Mouse (Mus musculus): ENCODE data around the gene Thpo. TPM values are rescaled to one million over a fixed set of nuclear protein-coding genes. Genes with fewer than 3 reads are reported as not detected.

Thpo gene
- not detected for polyA plus RNA-seq (2017; shearing (Covaris generic))

DNA sequence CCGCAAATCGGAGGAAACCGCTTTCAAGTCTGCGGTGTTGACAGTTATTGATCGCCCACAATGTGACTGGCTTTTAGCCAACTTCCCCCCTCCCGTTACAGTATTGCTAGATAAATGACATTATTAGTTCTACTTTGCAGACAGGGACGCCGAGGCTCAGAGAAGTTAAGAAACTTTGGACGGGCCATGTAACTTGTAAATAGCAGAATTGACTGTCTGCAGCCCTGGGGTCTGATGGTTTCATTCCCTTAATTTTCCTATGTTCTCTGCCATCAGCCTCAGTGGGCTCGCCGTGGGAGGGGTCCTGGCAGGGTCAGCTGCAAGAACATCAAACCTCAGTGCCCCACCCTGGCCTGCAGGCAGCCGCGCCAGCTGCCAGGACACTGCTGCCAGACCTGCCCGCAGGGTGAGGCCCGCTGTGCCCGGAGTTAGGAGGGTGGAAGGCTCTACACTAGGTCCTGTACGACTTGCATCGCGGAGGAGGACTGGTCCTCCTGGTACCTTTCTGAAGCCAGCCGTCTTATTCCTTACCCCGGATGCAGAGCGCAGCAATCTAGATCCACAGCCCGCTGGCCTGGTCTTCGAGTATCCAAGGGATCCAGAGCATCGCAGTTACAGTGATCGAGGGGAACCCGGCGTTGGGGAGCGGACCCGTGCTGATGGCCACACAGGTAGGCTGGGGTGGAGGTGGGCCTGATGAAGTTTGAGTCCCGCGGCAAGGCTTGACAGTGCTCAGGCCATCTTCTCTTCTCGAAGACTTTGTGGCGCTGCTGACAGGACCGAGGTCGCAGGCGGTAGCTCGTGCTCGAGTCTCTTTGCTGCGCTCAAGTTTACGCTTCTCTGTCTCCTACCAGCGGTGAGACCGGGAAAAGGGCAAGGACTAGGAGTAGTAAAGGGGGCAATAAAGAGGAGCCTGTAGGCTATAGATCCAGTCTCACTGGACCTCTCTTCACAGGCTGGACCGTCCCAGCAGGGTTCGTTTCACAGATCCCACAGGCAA lies at the start of gene Thpo:
Gene Thpo, minus strand, starts transcription at position 781 of the 1,000 bp plus-strand sequence.
- no peak for ATAC-seq

DNA sequence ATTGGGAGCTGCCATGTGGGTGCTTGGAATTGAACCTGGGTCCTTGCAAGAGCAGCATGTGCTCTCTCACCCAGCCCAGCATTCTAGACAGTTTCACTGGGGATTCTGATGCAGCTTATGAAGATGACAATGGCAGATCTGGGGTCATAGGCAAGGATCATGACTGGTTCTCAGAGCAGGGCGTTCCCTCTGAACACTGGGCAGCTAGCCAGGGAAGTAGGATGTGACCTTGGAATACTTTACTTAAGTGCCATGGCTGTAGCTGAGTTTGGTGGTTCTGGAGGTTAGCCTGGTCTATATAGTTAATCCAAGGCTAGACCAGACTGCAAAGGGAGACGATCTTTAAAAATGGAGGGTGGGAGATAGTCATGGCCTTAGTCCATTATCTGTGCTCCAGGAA lies 49.6 kb upstream of the Thpo start:
- no peak for ATAC-seq

GRCm38 (mm10) chr16:20781101-20781630 lies 46.9 kb upstream of the Thpo start:
- no peak for ATAC-seq

- no peak for ATAC-seq
Measured at GRCm38 (mm10) chr16:20779846-20780245, 45.5 kb upstream of the Thpo start.

GRCm38 (mm10) chr16:20775021-20775420 lies 40.7 kb upstream of the Thpo start:
- ATAC-seq, result no peak

- peak; percentile 58 for ATAC-seq
Measured at GRCm38 (mm10) chr16:20765244-20765643, 30.9 kb upstream of the Thpo start.

DNA sequence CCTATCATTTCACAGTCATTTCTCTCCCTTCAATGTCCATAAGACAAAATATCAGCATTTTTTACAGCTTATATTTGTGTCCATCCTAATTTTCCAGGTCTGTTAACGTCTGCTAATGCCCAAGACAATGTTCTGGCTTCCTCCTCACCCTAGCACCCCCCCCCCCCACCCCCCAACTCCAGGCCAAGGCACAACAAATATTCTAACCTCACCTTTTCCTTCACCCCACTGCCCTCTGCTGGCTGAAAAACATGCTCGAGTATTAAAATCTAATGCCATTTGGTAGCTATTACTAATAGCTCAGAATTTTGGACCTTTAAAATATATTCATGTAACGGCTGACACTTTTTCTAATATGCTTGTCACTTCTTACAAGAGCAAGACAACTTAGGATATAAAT lies 27.4 kb upstream of the Thpo start:
- ATAC-seq, result no peak

- ATAC-seq, result no peak
Measured at GRCm38 (mm10) chr16:20757385-20757784, 23.1 kb upstream of the Thpo start.

DNA sequence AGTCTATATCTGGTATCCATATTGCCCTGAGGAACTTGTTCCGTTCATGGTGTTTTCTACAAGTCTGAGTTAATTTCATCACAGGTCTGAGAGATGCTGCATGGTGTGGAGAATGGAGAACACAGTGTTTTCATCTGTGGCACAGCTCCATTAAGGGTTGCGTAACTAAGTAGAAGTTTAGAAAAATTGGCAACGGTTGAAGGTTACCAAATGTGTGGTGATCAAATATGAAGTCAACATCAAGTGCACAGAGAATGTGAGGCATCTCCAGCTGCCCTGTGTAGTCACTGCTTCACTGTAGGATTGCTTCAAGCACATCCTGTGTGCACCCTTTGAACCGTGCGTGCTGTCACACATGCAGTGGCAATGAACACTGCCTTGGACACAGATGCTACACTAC lies 21.7 kb upstream of the Thpo start:
- ATAC-seq, result no peak

- ATAC-seq, result no peak
Measured at GRCm38 (mm10) chr16:20750518-20750917, 16.2 kb upstream of the Thpo start.

DNA sequence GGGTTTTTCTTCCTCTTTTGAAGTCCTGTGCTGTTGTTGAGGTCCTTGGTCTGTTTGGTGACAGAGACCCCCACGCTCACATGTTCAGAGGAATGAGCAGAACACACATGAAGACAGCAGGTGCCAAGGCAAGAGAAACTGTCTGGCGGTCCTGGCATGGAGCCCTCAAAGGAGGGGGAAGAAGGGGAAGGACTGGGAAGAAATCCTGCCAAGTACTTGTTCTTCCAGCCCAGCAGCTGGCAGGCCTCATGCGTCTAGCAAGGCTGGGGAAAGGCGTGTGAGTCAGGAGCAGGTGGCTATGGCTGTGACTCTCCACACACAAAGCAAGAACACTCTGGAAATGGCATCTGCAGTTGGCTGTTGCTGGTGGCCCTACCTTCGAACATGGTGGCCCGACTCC lies 12.3 kb upstream of the Thpo start:
- ATAC-seq, result no peak

DNA sequence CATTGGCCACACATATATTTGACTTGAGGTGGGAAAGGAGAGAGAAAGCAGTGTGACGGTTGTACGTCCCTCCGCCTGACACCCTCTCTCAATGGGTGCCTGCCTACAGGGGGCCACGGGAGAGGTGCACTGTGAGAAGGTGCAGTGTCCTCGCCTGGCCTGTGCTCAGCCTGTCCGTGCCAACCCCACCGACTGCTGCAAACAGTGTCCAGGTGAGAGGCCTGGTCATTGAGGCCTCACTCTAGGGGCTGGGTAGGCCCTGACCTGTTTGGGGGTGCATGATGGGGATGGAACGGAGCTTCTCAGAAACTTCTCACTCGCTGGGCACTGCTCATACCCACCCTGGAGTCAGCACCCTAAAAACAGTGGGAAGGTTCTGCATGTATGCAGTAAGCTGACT lies 5.5 kb upstream of the Thpo start:
- no peak for ATAC-seq

DNA sequence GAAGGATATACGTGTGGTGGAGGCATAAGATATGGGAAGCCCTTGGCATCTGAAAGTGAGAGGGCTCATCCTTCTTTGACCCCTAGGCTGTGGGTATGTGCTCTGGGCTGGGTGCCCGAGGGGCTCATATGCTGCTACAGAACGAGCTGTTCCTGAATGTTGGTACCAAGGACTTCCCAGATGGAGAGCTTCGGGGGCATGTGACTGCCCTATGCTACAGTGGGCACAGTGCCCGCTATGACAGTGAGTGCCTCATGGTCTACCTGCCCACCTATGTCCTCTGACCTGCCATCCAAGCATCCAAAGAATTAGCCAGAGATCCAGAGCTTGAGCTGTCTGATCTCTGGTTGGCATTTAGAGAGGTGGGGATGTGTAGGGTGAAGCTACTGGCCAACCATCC lies 2.5 kb upstream of the Thpo start:
- no peak for ATAC-seq

DNA sequence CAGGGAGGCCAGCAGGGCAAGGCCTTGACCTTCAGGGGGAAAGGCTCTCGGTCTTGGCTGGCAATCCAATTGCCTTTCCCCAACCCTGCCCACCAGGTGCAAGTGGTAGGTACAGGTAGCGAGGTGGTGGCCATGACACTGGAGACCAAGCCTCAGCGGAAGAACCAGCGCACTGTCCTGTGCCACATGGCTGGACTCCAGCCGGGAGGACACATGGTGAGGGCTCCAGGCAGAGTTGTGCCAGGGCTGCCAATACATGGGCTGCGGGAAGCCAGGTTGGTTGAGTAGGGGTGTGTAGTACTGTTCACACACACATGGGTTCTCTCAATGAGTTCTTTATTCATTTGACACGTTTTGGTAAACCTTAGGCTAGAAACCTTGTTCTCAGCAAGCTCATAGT lies 1.9 kb upstream of the Thpo start:
- no peak for ATAC-seq

- ATAC-seq, result no peak
Measured at GRCm38 (mm10) chr16:20735651-20736050, 1.3 kb upstream of the Thpo start.

DNA sequence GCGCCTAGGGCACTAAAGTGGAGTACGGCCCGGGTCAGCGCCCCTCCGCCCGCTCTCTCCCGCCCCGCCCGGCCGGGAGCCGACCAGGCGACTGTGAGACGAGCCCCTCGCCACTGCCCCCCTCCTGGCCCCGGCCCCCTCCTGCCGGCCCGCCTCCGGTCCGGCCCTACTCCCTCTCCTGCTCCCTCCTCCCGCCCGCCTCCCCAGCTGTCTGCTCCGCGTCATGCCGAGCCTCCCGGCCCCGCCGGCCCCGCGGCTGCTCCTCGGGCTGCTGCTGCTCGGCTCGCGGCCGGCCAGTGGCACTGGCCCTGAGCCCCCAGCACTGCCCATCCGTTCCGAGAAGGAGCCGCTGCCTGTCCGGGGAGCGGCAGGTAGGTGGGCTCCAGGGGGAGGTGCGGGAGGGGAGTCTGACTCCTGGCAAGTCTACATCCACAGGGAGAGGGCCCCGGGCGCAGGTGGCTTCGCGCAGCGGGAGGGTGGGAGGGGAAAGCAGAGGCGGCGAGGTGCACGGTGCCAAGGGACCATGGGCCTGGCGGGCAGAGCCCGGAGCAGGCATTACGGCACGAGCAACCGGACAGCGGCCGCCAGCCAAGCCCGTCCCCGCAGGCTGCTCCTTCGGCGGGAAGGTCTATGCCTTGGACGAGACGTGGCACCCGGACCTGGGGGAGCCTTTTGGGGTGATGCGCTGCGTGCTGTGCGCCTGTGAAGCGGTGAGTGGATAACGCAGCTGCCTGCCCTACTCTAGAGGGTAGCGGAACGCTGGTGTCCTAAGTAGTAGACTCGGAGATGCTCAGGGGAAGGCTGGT lies 1.2 kb downstream of the Thpo start, which contains the start of gene Chrd:
Gene Chrd, plus strand, starts transcription at position 203 of the 806 bp plus-strand sequence.
- no peak for ATAC-seq

DNA sequence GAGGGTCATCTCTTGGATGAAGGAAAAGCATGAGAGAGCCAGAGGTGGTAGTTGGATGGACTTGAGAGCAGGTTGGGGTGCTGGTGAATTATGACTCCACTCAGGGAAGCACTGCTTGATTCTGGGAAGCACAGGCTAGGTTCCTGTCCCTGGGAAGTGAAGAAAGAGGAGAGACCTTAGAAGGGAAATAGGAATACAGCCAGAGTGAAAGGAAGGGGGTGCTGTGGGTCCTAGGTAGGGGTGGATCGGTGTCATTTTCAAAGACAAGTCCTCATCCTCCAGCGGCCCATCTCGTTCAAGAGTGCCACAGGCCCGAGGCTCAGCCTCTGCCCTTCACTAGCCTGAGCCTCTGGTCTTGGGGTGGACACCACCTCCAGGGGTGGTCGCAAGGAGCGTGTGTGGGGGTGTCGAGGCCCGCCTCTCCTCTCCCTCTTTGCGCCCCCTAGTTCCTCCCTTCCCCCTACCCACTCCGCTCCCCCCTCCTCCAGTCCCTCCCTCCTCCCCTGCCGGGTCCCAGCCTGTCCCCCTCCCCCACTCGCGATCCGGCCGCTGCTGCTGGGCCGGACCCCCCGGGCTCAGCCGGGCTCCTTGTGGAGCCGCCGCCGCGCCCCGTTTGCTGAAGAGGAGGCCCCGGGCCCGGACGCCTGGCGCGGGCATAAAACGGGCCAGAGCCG lies 1.9 kb downstream of the Thpo start:
- no peak for ATAC-seq

- ATAC-seq, result no peak
Measured at GRCm38 (mm10) chr16:20731688-20732087, 2.6 kb downstream of the Thpo start.

- ATAC-seq, result no peak
Measured at GRCm38 (mm10) chr16:20730293-20730711, 4.0 kb downstream of the Thpo start.

- ATAC-seq, result no peak
Measured at GRCm38 (mm10) chr16:20726384-20726783, 7.9 kb downstream of the Thpo start.

DNA sequence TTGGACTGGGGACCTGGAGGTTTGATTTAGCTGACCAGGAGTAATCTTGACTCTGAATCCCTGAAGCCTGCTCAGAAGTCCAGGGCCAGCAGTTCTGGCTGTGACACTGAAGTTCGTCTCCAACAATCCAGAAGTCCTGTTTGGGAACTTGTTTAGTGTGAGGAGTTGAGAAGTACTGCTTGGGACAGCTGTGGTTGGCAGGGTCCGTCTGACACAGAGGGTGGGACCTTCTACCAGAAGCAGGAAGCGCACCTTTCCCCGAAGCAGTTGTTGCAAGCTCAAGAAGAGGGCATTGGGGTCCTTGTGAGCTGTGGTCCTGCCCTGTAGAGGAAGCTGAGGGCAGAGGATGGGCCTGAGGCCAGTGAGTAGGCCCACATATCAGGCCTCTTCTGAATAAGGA lies 8.6 kb downstream of the Thpo start:
- no peak for ATAC-seq

DNA sequence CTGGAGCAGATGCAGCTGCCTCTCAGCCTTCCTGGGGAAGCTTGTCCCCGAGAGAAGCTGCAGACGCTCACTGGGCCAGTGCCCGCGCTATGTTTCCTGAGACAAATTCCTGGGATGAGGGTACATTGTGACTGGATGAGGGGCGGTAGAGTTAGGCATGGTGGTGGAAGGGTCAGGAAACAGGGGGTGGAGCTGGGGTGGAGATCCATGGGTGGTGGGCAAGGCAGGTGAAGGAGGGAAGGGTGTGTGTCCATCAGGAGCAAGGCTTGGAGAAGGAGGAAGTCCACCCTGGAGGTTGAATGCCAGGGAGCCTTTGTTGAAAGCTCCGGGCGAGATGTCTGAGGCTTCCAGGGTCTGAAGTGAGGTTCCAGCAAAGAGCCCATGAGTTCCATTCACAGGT lies 9.0 kb downstream of the Thpo start:
- no peak for ATAC-seq

DNA sequence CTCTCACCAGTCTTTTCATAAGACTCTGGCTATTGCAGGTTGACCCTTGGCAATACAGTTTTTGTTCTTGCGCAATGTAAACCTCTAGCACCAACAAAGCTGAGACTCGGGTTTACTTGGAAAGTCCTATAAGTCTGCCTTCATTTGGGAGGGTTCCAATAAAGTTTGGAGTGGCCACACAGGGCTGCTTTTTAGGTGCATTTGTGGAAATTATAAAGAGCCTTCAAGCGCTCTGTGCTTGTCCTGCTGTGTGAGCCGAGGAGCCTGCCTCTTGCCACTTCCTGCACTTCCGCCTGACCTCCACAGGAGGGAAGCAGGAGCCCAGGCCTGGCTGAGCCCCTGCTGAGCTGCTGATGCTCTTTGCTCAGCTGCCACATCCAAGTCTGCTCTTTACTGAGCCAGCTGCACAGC lies 10.0 kb downstream of the Thpo start:
- ATAC-seq, result no peak
